Mouse (Mus musculus) liver, embryonic 15.5 days (tissue): ENCODE measurements around the gene Gm9732. TPM values are rescaled to one million over a fixed set of nuclear protein-coding genes. Genes with fewer than 3 reads are reported as not detected.

Experiments used
- polyA plus RNA-seq: library from polyadenylated mRNA; unstranded; fragments of >200 nt; fragmentation: Nextera tagmentation; extraction: Ambion mirVana; gene quantifications from 2 replicates; pipeline ENCODE4 v1.2.1, GENCODE M21; 2015

Gm9732 gene
- polyA plus RNA-seq, 1 experiment from 2014 or later, result not detected

Other genes with a start within 250 kb of the Gm9732 start
- gene Gm8094, start 198.4 kb upstream of the Gm9732 start, polyA plus RNA-seq, result not detected in 2 replicates
- gene Gm8104, start 174.4 kb upstream of the Gm9732 start, polyA plus RNA-seq, result not detected in 2 replicates
- not detected in 2 replicates for gene Gm7233, start 95.2 kb upstream of the Gm9732 start, polyA plus RNA-seq
- not detected in 2 replicates for gene Gm8122, start 39.7 kb upstream of the Gm9732 start, polyA plus RNA-seq
- not detected in 2 replicates for gene Gm8126, start 16.4 kb upstream of the Gm9732 start, polyA plus RNA-seq
- not detected in 2 replicates for gene Gm8127, start 18.8 kb downstream of the Gm9732 start, polyA plus RNA-seq
- gene 1700001F09Rik, start 72.8 kb downstream of the Gm9732 start, polyA plus RNA-seq, result not detected in 2 replicates
- gene Gm8138, start 141.3 kb downstream of the Gm9732 start, polyA plus RNA-seq, result not detected in 2 replicates